Mouse (Mus musculus): Measurements from ENCODE around the gene Dhx57. TPM values are rescaled to one million over a fixed set of nuclear protein-coding genes. Genes with fewer than 3 reads are reported as not detected.

Dhx57 gene
- polyA plus RNA-seq, 1 experiment from 2014 or later: 54.4 TPM

GRCm38 (mm10) chr17:80307251-80307650 lies 17.0 kb upstream of the Dhx57 start, which contains the start of gene Arhgef33:
Gene Arhgef33 (plus strand): TSS chr17:80307407.
- Histone ChIP-seq H3K4me1 (replicated peaks; ENCODE audit: control insufficient read depth, insufficient read depth, low read length) (peaks cover 8% of the 10 kb centered on the region), H3K27me3 (replicated peaks; ENCODE audit: control insufficient read depth, insufficient read depth, low read length) (no peaks in the 10 kb centered on the region), H3K9ac (replicated peaks; ENCODE audit: low read depth, low read length) (no peak within 1 kb of the TSS), H3K4me2 (ENCODE audit: low read length) (no peak within 1 kb of the TSS), H3K36me3 (ENCODE audit: control insufficient read depth, insufficient read depth) (no peaks in the 10 kb centered on the region), H3K27ac (ENCODE audit: low read length) (no peak within 1 kb of the TSS), H3K9me3 (ENCODE audit: control insufficient read depth, low read length) (no peaks in the 10 kb centered on the region), H3K4me3 (replicated peaks; ENCODE audit: low read length) (no peak within 1 kb of the TSS)
- 82% methylated on average over 1 of the region's 1 CpGs for WGBS
- no peak for ATAC-seq

GRCm38 (mm10) chr17:80298844-80299243 lies 8.6 kb upstream of the Dhx57 start:
- WGBS: 90% methylated on average over 5 of the region's 5 CpGs
- Histone ChIP-seq H3K9ac (replicated peaks; ENCODE audit: low read depth, low read length) (no peak overlapping the region), H3K36me3 (ENCODE audit: control insufficient read depth, insufficient read depth) (no peaks in the 10 kb centered on the region), H3K4me3 (replicated peaks; ENCODE audit: low read length) (no peak overlapping the region), H3K9me3 (ENCODE audit: control insufficient read depth, low read length) (no peaks in the 10 kb centered on the region), H3K27ac (ENCODE audit: low read length) (no peak overlapping the region), H3K4me1 (replicated peaks; ENCODE audit: control insufficient read depth, insufficient read depth, low read length) (no peaks in the 10 kb centered on the region), H3K27me3 (replicated peaks; ENCODE audit: control insufficient read depth, insufficient read depth, low read length) (no peaks in the 10 kb centered on the region), H3K4me2 (ENCODE audit: low read length) (no peak overlapping the region)
- no peak for ATAC-seq

GRCm38 (mm10) chr17:80295258-80295657 lies 5.0 kb upstream of the Dhx57 start:
- Histone ChIP-seq H3K4me1 (replicated peaks; ENCODE audit: control insufficient read depth, insufficient read depth, low read length) (no peaks in the 10 kb centered on the region), H3K4me2 (ENCODE audit: low read length) (no peak overlapping the region), H3K27ac (ENCODE audit: low read length) (no peak overlapping the region), H3K9ac (replicated peaks; ENCODE audit: low read depth, low read length) (no peak overlapping the region), H3K36me3 (ENCODE audit: control insufficient read depth, insufficient read depth) (no peaks in the 10 kb centered on the region), H3K27me3 (replicated peaks; ENCODE audit: control insufficient read depth, insufficient read depth, low read length) (no peaks in the 10 kb centered on the region), H3K9me3 (ENCODE audit: control insufficient read depth, low read length) (no peaks in the 10 kb centered on the region), H3K4me3 (replicated peaks; ENCODE audit: low read length) (no peak overlapping the region)
- 88% methylated on average over 5 of the region's 5 CpGs for WGBS
- ATAC-seq: no peak

- no peaks in the 10 kb centered on the region for H3K27me3 ChIP-seq (replicated peaks; ENCODE audit: control insufficient read depth, insufficient read depth, low read length)
- no peak overlapping the region for H3K4me2 ChIP-seq (ENCODE audit: low read length)
- H3K36me3 ChIP-seq (ENCODE audit: control insufficient read depth, insufficient read depth): no peaks in the 10 kb centered on the region
- ATAC-seq: peak; percentile 11; the same call in 1 of the 2 replicates
- H3K4me3 ChIP-seq (replicated peaks; ENCODE audit: low read length): no peak overlapping the region
- H3K4me1 ChIP-seq (replicated peaks; ENCODE audit: control insufficient read depth, insufficient read depth, low read length): peaks cover 12% of the 10 kb centered on the region
- H3K9ac ChIP-seq (replicated peaks; ENCODE audit: low read depth, low read length): no peak overlapping the region
- WGBS: 24% methylated on average over 2 of the region's 2 CpGs
- no peaks in the 10 kb centered on the region for H3K9me3 ChIP-seq (ENCODE audit: control insufficient read depth, low read length)
- H3K27ac ChIP-seq (ENCODE audit: low read length): no peak overlapping the region
Observed at GRCm38 (mm10) chr17:80291148-80291547, 872 bp upstream of the Dhx57 start.

- no peak for ATAC-seq
- peaks cover 12% of the 10 kb centered on the region for H3K4me1 ChIP-seq (replicated peaks; ENCODE audit: control insufficient read depth, insufficient read depth, low read length)
Observed at GRCm38 (mm10) chr17:80289280-80290073, 799 bp downstream of the Dhx57 start.

GRCm38 (mm10) chr17:80288012-80288411 lies 2.3 kb downstream of the Dhx57 start:
- H3K9ac ChIP-seq (replicated peaks; ENCODE audit: low read depth, low read length): no peak overlapping the region
- H3K27me3 ChIP-seq (replicated peaks; ENCODE audit: control insufficient read depth, insufficient read depth, low read length): no peaks in the 10 kb centered on the region
- H3K4me2 ChIP-seq (ENCODE audit: low read length): no peak overlapping the region; the same call in 1 of the 2 replicates
- no peak for ATAC-seq
- H3K27ac ChIP-seq (ENCODE audit: low read length): no peak overlapping the region
- H3K4me1 ChIP-seq (replicated peaks; ENCODE audit: control insufficient read depth, insufficient read depth, low read length): peaks cover 12% of the 10 kb centered on the region
- WGBS: 88% methylated on average over 6 of the region's 6 CpGs
- H3K4me3 ChIP-seq (replicated peaks; ENCODE audit: low read length): no peak overlapping the region
- no peaks in the 10 kb centered on the region for H3K36me3 ChIP-seq (ENCODE audit: control insufficient read depth, insufficient read depth)
- H3K9me3 ChIP-seq (ENCODE audit: control insufficient read depth, low read length): no peaks in the 10 kb centered on the region

More at GRCm38 (mm10) chr17:80289280-80290073, 799 bp downstream of the Dhx57 start:
- Histone ChIP-seq H3K9ac (replicated peaks; ENCODE audit: low read depth, low read length) (peak overlapping the region; percentile 90), H3K27me3 (replicated peaks; ENCODE audit: control insufficient read depth, insufficient read depth, low read length) (no peaks in the 10 kb centered on the region), H3K4me2 (ENCODE audit: low read length) (peak overlapping the region; percentile 58), H3K27ac (ENCODE audit: low read length) (peak overlapping the region; percentile 94), H3K4me3 (replicated peaks; ENCODE audit: low read length) (peak overlapping the region; percentile 93), H3K9me3 (ENCODE audit: control insufficient read depth, low read length) (no peaks in the 10 kb centered on the region), H3K36me3 (ENCODE audit: control insufficient read depth, insufficient read depth) (no peaks in the 10 kb centered on the region)
- under 1% methylated on average over 30 of the region's 30 CpGs for WGBS

- WGBS: 89% methylated on average over 4 of the region's 4 CpGs
- ATAC-seq: no peak
- H3K4me3 ChIP-seq (replicated peaks; ENCODE audit: low read length): no peak overlapping the region
Observed at GRCm38 (mm10) chr17:80284446-80284845, 5.8 kb downstream of the Dhx57 start.

GRCm38 (mm10) chr17:80279340-80280070 lies 10.8 kb downstream of the Dhx57 start:
- H3K27me3 ChIP-seq (replicated peaks; ENCODE audit: control insufficient read depth, insufficient read depth, low read length): no peaks in the 10 kb centered on the region
- ATAC-seq: no peak
- H3K9me3 ChIP-seq (ENCODE audit: control insufficient read depth, low read length): no peaks in the 10 kb centered on the region
- H3K4me2 ChIP-seq (ENCODE audit: low read length): no peak overlapping the region
- H3K27ac ChIP-seq (ENCODE audit: low read length): no peak overlapping the region
- no peak overlapping the region for H3K4me3 ChIP-seq (replicated peaks; ENCODE audit: low read length)
- 97% methylated on average over 8 of the region's 8 CpGs for WGBS
- H3K4me1 ChIP-seq (replicated peaks; ENCODE audit: control insufficient read depth, insufficient read depth, low read length): no peaks in the 10 kb centered on the region
- peaks cover 22% of the 10 kb centered on the region for H3K36me3 ChIP-seq (ENCODE audit: control insufficient read depth, insufficient read depth)
- H3K9ac ChIP-seq (replicated peaks; ENCODE audit: low read depth, low read length): no peak overlapping the region

More at GRCm38 (mm10) chr17:80284446-80284845, 5.8 kb downstream of the Dhx57 start:
- no peak overlapping the region for H3K4me2 ChIP-seq (ENCODE audit: low read length)
- H3K9ac ChIP-seq (replicated peaks; ENCODE audit: low read depth, low read length): no peak overlapping the region
- H3K4me1 ChIP-seq (replicated peaks; ENCODE audit: control insufficient read depth, insufficient read depth, low read length): peaks cover 12% of the 10 kb centered on the region
- H3K9me3 ChIP-seq (ENCODE audit: control insufficient read depth, low read length): no peaks in the 10 kb centered on the region
- H3K36me3 ChIP-seq (ENCODE audit: control insufficient read depth, insufficient read depth): peaks cover 13% of the 10 kb centered on the region
- no peak overlapping the region for H3K27ac ChIP-seq (ENCODE audit: low read length)
- no peaks in the 10 kb centered on the region for H3K27me3 ChIP-seq (replicated peaks; ENCODE audit: control insufficient read depth, insufficient read depth, low read length)

- no peak for ATAC-seq
- Histone ChIP-seq H3K9me3 (ENCODE audit: control insufficient read depth, low read length) (no peaks in the 10 kb centered on the region), H3K4me1 (replicated peaks; ENCODE audit: control insufficient read depth, insufficient read depth, low read length) (no peaks in the 10 kb centered on the region), H3K4me2 (ENCODE audit: low read length) (no peak overlapping the region), H3K27me3 (replicated peaks; ENCODE audit: control insufficient read depth, insufficient read depth, low read length) (no peaks in the 10 kb centered on the region), H3K4me3 (replicated peaks; ENCODE audit: low read length) (no peak overlapping the region), H3K27ac (ENCODE audit: low read length) (no peak overlapping the region), H3K9ac (replicated peaks; ENCODE audit: low read depth, low read length) (no peak overlapping the region), H3K36me3 (ENCODE audit: control insufficient read depth, insufficient read depth) (peaks cover 28% of the 10 kb centered on the region)
- 84% methylated on average over 4 of the region's 4 CpGs for WGBS
Observed at GRCm38 (mm10) chr17:80278255-80278654, 12.0 kb downstream of the Dhx57 start.
